Mouse (Mus musculus): ENCODE results near the gene Uba2. TPM values are rescaled to one million over a fixed set of nuclear protein-coding genes. Genes with fewer than 3 reads are reported as not detected.

Uba2 gene
- 9.0 and 9.9 TPM in 2 replicates for polyA plus RNA-seq (2012; rRNA removed; ENCODE audit: low replicate concordance)

GRCm38 (mm10) chr7:34169454-34169853 lies at the start of gene Uba2:
TSS of gene Uba2 (minus strand) at chr7:34169599.

GRCm38 (mm10) chr7:34196132-34197128 lies 27.0 kb upstream of the Uba2 start, which contains the start of gene Pdcd2l:
TSS of gene Pdcd2l (minus strand) at chr7:34196661.

GRCm38 (mm10) chr7:34133117-34133762 lies 36.2 kb downstream of the Uba2 start, which contains the start of gene Wtip:
TSS of gene Wtip (minus strand) at chr7:34133268.

GRCm38 (mm10) chr7:34094911-34095481 lies 74.4 kb downstream of the Uba2 start, which contains the start of gene Scgb1b30:
TSS of gene Scgb1b30 (plus strand) at chr7:34095431.

Other genes starting within 250 kb of the Uba2 start
- not detected in 2 replicates for gene Scgb2b26, start 224.6 kb downstream of the Uba2 start, polyA plus RNA-seq (2012; rRNA removed; ENCODE audit: low replicate concordance)
- gene Scgb2b27, start 155.7 kb downstream of the Uba2 start, polyA plus RNA-seq (2012; rRNA removed; ENCODE audit: low replicate concordance) = not detected in 2 replicates
- not detected in 2 replicates for gene Scgb1b27, start 148.1 kb downstream of the Uba2 start, polyA plus RNA-seq (2012; rRNA removed; ENCODE audit: low replicate concordance)
- gene Scgb1b30, start 74.2 kb downstream of the Uba2 start, polyA plus RNA-seq (2012; rRNA removed; ENCODE audit: low replicate concordance) = not detected in 2 replicates
- 14.5 and 16.8 TPM in 2 replicates for gene Wtip, start 36.3 kb downstream of the Uba2 start, polyA plus RNA-seq (2012; rRNA removed; ENCODE audit: low replicate concordance)
- gene Pdcd2l, start 27.1 kb upstream of the Uba2 start, polyA plus RNA-seq (2012; rRNA removed; ENCODE audit: low replicate concordance) = 12.8 and 18.8 TPM in 2 replicates
- gene Gpi1, start 60.7 kb upstream of the Uba2 start, polyA plus RNA-seq (2012; rRNA removed; ENCODE audit: low replicate concordance) = 459 and 493 TPM in 2 replicates
- not detected in 2 replicates for gene Gm6096, start 81.4 kb upstream of the Uba2 start, polyA plus RNA-seq (2012; rRNA removed; ENCODE audit: low replicate concordance)
- 8.2 and 14.6 TPM in 2 replicates for gene 4931406P16Rik, start 144.0 kb upstream of the Uba2 start, polyA plus RNA-seq (2012; rRNA removed; ENCODE audit: low replicate concordance)
- gene Lsm14a, start 223.7 kb upstream of the Uba2 start, polyA plus RNA-seq (2012; rRNA removed; ENCODE audit: low replicate concordance) = 15.2 and 15.8 TPM in 2 replicates